Mouse (Mus musculus): ENCODE results near the gene Zfp280d.
A peak's percentile ranks its signal among the peaks of the same experiment; 100 is the strongest.
"Not testable (repeated sequence)": the region's sequence is repeated elsewhere in the genome, so short reads cannot be mapped to it uniquely, and the experiment has no call there.

Gene Zfp280d

GRCm38 (mm10) chr9:72372359-72372758, 97.7 kb downstream of the Zfp280d start:
- DNase-seq (ENCODE audit: low spot score in 2 of 2): no peak

- peak in 1 of 2 experiments; percentile 45 for DNase-seq (ENCODE audit: low spot score in 2 of 2)
Measured at GRCm38 (mm10) chr9:72374074-72374473, 99.4 kb downstream of the Zfp280d start.

GRCm38 (mm10) chr9:72374996-72375395, 100.3 kb downstream of the Zfp280d start:
- DNase-seq (ENCODE audit: low spot score in 2 of 2): no peak

GRCm38 (mm10) chr9:72375639-72376038, 101.0 kb downstream of the Zfp280d start:
- peak in 1 of 2 experiments; percentile 46 for DNase-seq (ENCODE audit: low spot score in 2 of 2)

- DNase-seq (ENCODE audit: low spot score in 2 of 2): peak in 1 of 2 experiments; percentile 69
Measured at GRCm38 (mm10) chr9:72385786-72386185, 111.1 kb downstream of the Zfp280d start.

GRCm38 (mm10) chr9:72388934-72389333, 114.3 kb downstream of the Zfp280d start:
- peak in 1 of 2 experiments; percentile 58 for DNase-seq (ENCODE audit: low spot score in 2 of 2)

GRCm38 (mm10) chr9:72389431-72390002, 114.9 kb downstream of the Zfp280d start:
- DNase-seq (ENCODE audit: low spot score in 2 of 2): no peak

- peak; percentile 88 to 96 for DNase-seq (ENCODE audit: low spot score in 2 of 2)
Measured at GRCm38 (mm10) chr9:72390321-72391077, 115.8 kb downstream of the Zfp280d start.

- no peak for DNase-seq (ENCODE audit: low spot score in 2 of 2)
Measured at GRCm38 (mm10) chr9:72392686-72393085, 118.0 kb downstream of the Zfp280d start.

GRCm38 (mm10) chr9:72393238-72393637, 118.6 kb downstream of the Zfp280d start:
- DNase-seq (ENCODE audit: low spot score in 2 of 2): no peak

GRCm38 (mm10) chr9:72393869-72394341, 119.2 kb downstream of the Zfp280d start:
- DNase-seq (ENCODE audit: low spot score in 2 of 2): peak in 1 of 2 experiments; percentile 64

GRCm38 (mm10) chr9:72400121-72400520, 125.5 kb downstream of the Zfp280d start:
- peak in 1 of 2 experiments; percentile 40 for DNase-seq (ENCODE audit: low spot score in 2 of 2)

- not testable (repeated sequence) for DNase-seq (ENCODE audit: low spot score in 2 of 2)
Measured at GRCm38 (mm10) chr9:72401769-72402168, 127.1 kb downstream of the Zfp280d start.

GRCm38 (mm10) chr9:72403421-72403820, 128.8 kb downstream of the Zfp280d start:
- peak in 1 of 2 experiments; percentile 55 for DNase-seq (ENCODE audit: low spot score in 2 of 2)

- no peak for DNase-seq (ENCODE audit: low spot score in 2 of 2)
Measured at GRCm38 (mm10) chr9:72404446-72404845, 129.8 kb downstream of the Zfp280d start.

GRCm38 (mm10) chr9:72404934-72405333, 130.3 kb downstream of the Zfp280d start:
- DNase-seq (ENCODE audit: low spot score in 2 of 2): peak in 1 of 2 experiments; percentile 24

GRCm38 (mm10) chr9:72405882-72406638, 131.4 kb downstream of the Zfp280d start:
- peak in 1 of 2 experiments; percentile 35 for DNase-seq (ENCODE audit: low spot score in 2 of 2)

GRCm38 (mm10) chr9:72408131-72408586, 133.5 kb downstream of the Zfp280d start:
- DNase-seq (ENCODE audit: low spot score in 2 of 2): peak; percentile 85 to 97

GRCm38 (mm10) chr9:72409381-72410225, 134.9 kb downstream of the Zfp280d start:
- DNase-seq (ENCODE audit: low spot score in 2 of 2): peak; percentile 39 to 47

GRCm38 (mm10) chr9:72411746-72412145, 137.1 kb downstream of the Zfp280d start:
- peak; percentile 40 to 54 for DNase-seq (ENCODE audit: low spot score in 2 of 2)
